Comparison of ENCODE assay signal across 8 mouse cellular contexts in the genomic region with DNA sequence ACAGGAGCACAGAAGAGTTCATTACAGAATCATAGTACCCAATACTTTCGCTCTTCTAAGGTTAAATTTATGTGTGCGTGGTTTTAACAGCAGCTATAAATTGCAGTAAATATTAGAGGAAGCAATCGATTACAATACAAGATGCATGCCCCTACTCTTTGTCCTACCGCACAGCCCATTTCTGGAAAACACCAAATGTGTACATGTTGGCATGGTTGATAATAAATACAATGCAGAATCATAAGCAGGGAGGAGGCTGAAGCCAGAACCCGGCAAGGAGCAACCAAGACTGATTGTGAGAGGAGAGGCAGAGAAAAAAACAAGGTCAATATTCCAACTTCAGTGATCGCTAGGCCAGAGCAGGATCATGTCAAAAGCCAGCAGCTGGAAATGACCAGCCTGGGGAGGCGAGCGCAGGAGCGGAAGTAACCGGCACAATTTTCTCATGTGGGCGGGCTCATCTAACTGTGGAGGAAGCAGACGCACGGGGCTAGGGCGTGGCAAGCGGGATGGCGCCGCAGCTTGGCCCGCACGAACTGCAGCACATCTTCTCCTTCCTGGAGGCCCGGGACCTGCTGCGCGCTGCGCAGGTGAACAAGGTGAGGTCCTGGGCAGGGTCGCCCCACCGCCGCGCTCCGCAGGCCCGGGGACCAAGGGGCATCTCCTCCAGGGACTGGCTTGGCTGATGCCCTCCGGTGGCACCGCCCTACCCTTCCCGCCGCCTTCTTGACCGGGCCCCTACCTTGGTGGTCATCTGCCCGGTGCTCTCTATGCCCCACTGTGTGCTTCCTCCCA. TPM values are rescaled to one million over a fixed set of nuclear protein-coding genes. Genes with fewer than 3 reads are reported as not detected.
A peak's percentile ranks its signal among the peaks of the same experiment; 100 is the strongest.
DNase-seq lines count a peak whose midpoint lies in the region; ATAC-seq and TF ChIP-seq lines count a peak whose summit lies in the region.

A gene (plus strand): TSS at position 476 of the 795 bp plus-strand sequence.

- H3K4me1 ChIP-seq in CH12.LX (ENCODE audit: control insufficient read depth in 1 of 2, insufficient read depth in 2 of 2), result peaks cover 12 to 26% of the 10 kb centered on the region in 2 experiments; a peak in 3 of 4 replicates
- H3K4me1 ChIP-seq in forebrain, embryonic 15.5 days, result peaks cover 14% of the 10 kb centered on the region
- H3K4me1 ChIP-seq in lung, adult 2 months (ENCODE audit: control insufficient read depth, insufficient read depth, low read length), result peaks cover 5% of the 10 kb centered on the region

- H3K36me3 ChIP-seq in CH12.LX (replicated peaks in 1 of 2; ENCODE audit: control insufficient read depth in 1 of 2, insufficient read depth in 1 of 2, low read length in 1 of 2), result peaks cover 4 to 24% of the 10 kb centered on the region in 2 experiments
- H3K36me3 ChIP-seq in forebrain, embryonic 15.5 days, result peaks cover 13% of the 10 kb centered on the region

- no peaks in the 10 kb centered on the region for H3K27me3 ChIP-seq in CH12.LX (replicated peaks)
- no peaks in the 10 kb centered on the region for H3K27me3 ChIP-seq in forebrain, embryonic 15.5 days

- peak within 1 kb of the TSS; percentile 75 to 87 (median 83) for H3K4me3 ChIP-seq in CH12.LX (replicated peaks in 1 of 3; ENCODE audit: low read depth in 2 of 3, low read length in 2 of 3, poor library complexity in 1 of 3)
- peak within 1 kb of the TSS; percentile 70 for H3K4me3 ChIP-seq in forebrain, embryonic 15.5 days
- H3K4me3 ChIP-seq in lung, adult 2 months (replicated peaks; ENCODE audit: extremely low read depth, low read depth, low read length), result peak within 1 kb of the TSS; percentile 88

- H3K4me2 ChIP-seq in CH12.LX (ENCODE audit: insufficient read depth, low read depth, poor library complexity, severe bottlenecking), result peak within 1 kb of the TSS; percentile 94
- peak within 1 kb of the TSS; percentile 58 for H3K4me2 ChIP-seq in forebrain, embryonic 15.5 days (replicated peaks)

- intact Hi-C loops in heart, postnatal 25 days (cut with DNase I), result no loop called here

- no peak for TF ChIP-seq CTCF in CH12.LX (conservative IDR thresholded peaks at IDR 0.05 in 1 of 2, IDR thresholded peaks at IDR 0.05 in 1 of 2; ENCODE audit: low read depth in 2 of 2, low read length in 2 of 2)
- TF ChIP-seq CTCF in lung, adult 2 months (IDR thresholded peaks at IDR 0.05; ENCODE audit: insufficient read depth, low read length), result no peak

- in situ Hi-C loops in CH12.LX (cut with MboI; ENCODE audit: low pct_ligation_motif_present, low pct_unique_long_range_greater_than_20kb, low sequenced_read_pairs), result no loop called here

- no peaks in the 10 kb centered on the region for H3K79me2 ChIP-seq in CH12.LX (replicated peaks; ENCODE audit: control insufficient read depth, extremely low read depth, insufficient read depth, poor library complexity, severe bottlenecking)

- H3K9me3 ChIP-seq in CH12.LX (replicated peaks; ENCODE audit: low read length), result no peaks in the 10 kb centered on the region
- H3K9me3 ChIP-seq in forebrain, embryonic 15.5 days, result no peaks in the 10 kb centered on the region

- dilution Hi-C loops in CH12.LX (cut with MboI; ENCODE audit: extremely low pct_ligation_motif_present, extremely low pct_unique_long_range_greater_than_20kb, low sequenced_read_pairs), result no loop called here

- no peak within 1 kb of the TSS for H3K27ac ChIP-seq in CH12.LX (ENCODE audit: insufficient read depth, low read depth)
- H3K27ac ChIP-seq in forebrain, embryonic 15.5 days (replicated peaks), result peak within 1 kb of the TSS; percentile 17; the same call in 1 of the 2 replicates

- peak; percentile 97 for ATAC-seq in forebrain, embryonic 15.5 days (replicated peaks)
- peak; percentile 69; the same call in 1 of the 2 replicates for ATAC-seq in neutrophil, adult 5-6 weeks (ENCODE audit: extremely low read depth, insufficient number of reproducible peaks, low FRiP score, poor library complexity, severe bottlenecking)

- 11% methylated on average over 35 of the region's 35 CpGs for WGBS in forebrain, embryonic 15.5 days
- 10% methylated on average over 35 of the region's 35 CpGs for WGBS in lung, adult 2 months

- peak within 1 kb of the TSS; percentile 78 for H3K9ac ChIP-seq in CH12.LX (ENCODE audit: insufficient read depth, low read depth)
- peak within 1 kb of the TSS; percentile 81 for H3K9ac ChIP-seq in forebrain, embryonic 15.5 days (replicated peaks)

- peak; percentile 85 for TF ChIP-seq POLR2A in CH12.LX (IDR thresholded peaks at IDR 0.05; ENCODE audit: low read depth, low read length)
- peak; percentile 63; the same call in 1 of the 2 replicates for TF ChIP-seq POLR2A in lung, adult 2 months (IDR thresholded peaks at IDR 0.05; ENCODE audit: borderline replicate concordance, extremely low read depth, low read depth, low read length)

- peak; percentile 81 for DNase-seq in CH12.LX (ENCODE audit: extremely low read depth)
- DNase-seq in c-Kit-positive CD71-positive TER-119-positive erythroid progenitor cells, embryonic 14.5 days (ENCODE audit: low spot score), result peak; percentile 38
- DNase-seq in heart, postnatal 25 days (ENCODE audit: low spot score), result peak; percentile 56
- DNase-seq in layer of hippocampus, adult 18-20 months (ENCODE audit: low spot score in 2 of 2), result peak; percentile 66 to 82
- DNase-seq in lung, adult 2 months, result peak; percentile 67
- DNase-seq in thymus, adult 18-20 months, result peak; percentile 48 to 51

- TF ChIP-seq EP300 in CH12.LX (IDR thresholded peaks at IDR 0.05; ENCODE audit: low read length), result no peak

- no peak for TF ChIP-seq RAD21 in CH12.LX (IDR thresholded peaks at IDR 0.05; ENCODE audit: low read depth, low read length)

TF ChIP-seq in CH12.LX, 34 proteins besides CTCF, POLR2A, EP300 and RAD21:
- TF ChIP-seq CHD2 (IDR thresholded peaks at IDR 0.05; ENCODE audit: low read length) (no peak; the same call in 1 of the 2 replicates), BHLHE40 (IDR thresholded peaks at IDR 0.05; ENCODE audit: low read depth, low read length) (peak; percentile 48; the same call in 1 of the 2 replicates), CHD1 (IDR thresholded peaks at IDR 0.05; ENCODE audit: low read depth, low read length) (no peak), NRF1 (IDR thresholded peaks at IDR 0.05; ENCODE audit: low read depth, low read length) (peak; percentile 80), ZMIZ1 (IDR thresholded peaks at IDR 0.05; ENCODE audit: low read depth, low read length) (peak; percentile 72; the same call in 1 of the 2 replicates), MAFK (IDR thresholded peaks at IDR 0.05; ENCODE audit: insufficient replicate concordance, low read length) (no peak), POLR2AphosphoS2 (IDR thresholded peaks at IDR 0.05; ENCODE audit: low read depth, low read length) (peak; percentile 57; the same call in 1 of the 2 replicates), MYC (IDR thresholded peaks at IDR 0.05; ENCODE audit: low read depth, low read length) (peak; percentile 38; the same call in 1 of the 2 replicates), TBP (conservative IDR thresholded peaks at IDR 0.05; ENCODE audit: low read depth, low read length) (peak; percentile 80; the same call in 1 of the 2 replicates), HCFC1 (IDR thresholded peaks at IDR 0.05; ENCODE audit: low read depth, low read length) (peak; percentile 60), SIN3A (IDR thresholded peaks at IDR 0.05; ENCODE audit: low read length) (peak; percentile 60), ZC3H11A (IDR thresholded peaks at IDR 0.05; ENCODE audit: low read depth, low read length) (no peak), E2F4 (IDR thresholded peaks at IDR 0.05; ENCODE audit: insufficient replicate concordance, low read depth, low read length) (0 out of 2 replicates have a peak, but pooled peaks have one; percentile 17), TCF12 (IDR thresholded peaks at IDR 0.05; ENCODE audit: low read depth, low read length) (peak; percentile 85), IRF4 (IDR thresholded peaks at IDR 0.05; ENCODE audit: low read depth, low read length) (peak; percentile 44; the same call in 1 of the 2 replicates), MEF2A (IDR thresholded peaks at IDR 0.05; ENCODE audit: borderline replicate concordance, low read depth, low read length) (peak; percentile 32; the same call in 1 of the 2 replicates), ZKSCAN1 (IDR thresholded peaks at IDR 0.05; ENCODE audit: borderline replicate concordance, low read depth, low read length) (no peak), GABPA (IDR thresholded peaks at IDR 0.05; ENCODE audit: insufficient replicate concordance, low read depth, low read length) (no peak), ELF1 (IDR thresholded peaks at IDR 0.05; ENCODE audit: low read depth, low read length) (peak; percentile 79), MAX (IDR thresholded peaks at IDR 0.05; ENCODE audit: low read length) (peak; percentile 71), ETS1 (conservative IDR thresholded peaks at IDR 0.05; ENCODE audit: low read depth, low read length) (no peak)
TF ChIP-seq in CH12.LX: peak in this region for 14.

RNA-seq across cellular contexts. Expression of the gene that starts here (rescaled TPM):
- total RNA-seq in CH12.LX (2012; rRNA removed) (15.1 and 15.4 TPM in 2 replicates), CH12.LX (2014; rRNA removed) (9.6 and 12.1 TPM in 2 replicates)
- polyA plus RNA-seq in CH12.LX (2012; ENCODE audit: insufficient read length, low read depth), result 15.4 and 16.5 TPM in 2 replicates
- 30.8 and 31.4 TPM in 2 replicates for polyA plus RNA-seq in forebrain, embryonic 15.5 days (2015; fragmentation: Nextera tagmentation; extraction: Ambion mirVana)
- 1 to 10 TPM; 4.5 TPM for total RNA-seq in heart, postnatal 25 days (2021)
- total RNA-seq in layer of hippocampus, adult 18-20 months (2021), result 10 to 100 TPM; 12.8 to 14.6 TPM
- 18.6 and 30.9 TPM in 2 replicates for polyA plus RNA-seq in lung, adult 2 months (2012; rRNA removed)
- 8.5 and 13.8 TPM in 2 replicates for total RNA-seq in neutrophil, adult 5-6 weeks (2017)
